Mouse (Mus musculus) midbrain, postnatal 0 days (tissue): ENCODE measurements at regions not wholly inside any gene's neighbourhood (a gene's known extent, or its start where the extent isn't known, plus 50 kb on each side); places are given as distances from the start of the nearest gene placed in this dataset.

Source experiments
- ATAC-seq: fragments of 200-750 bp; cut with Nextera tagmentation; 2 replicates; pipeline ENCODE4 v1.8.0; 2017; ENCODE audit warnings: moderate number of reproducible peaks, mild to moderate bottlenecking, moderate TSS enrichment, moderate library complexity; ENCODE audit not compliant: low FRiP score
- DNase-seq: peaks from one replicate; pipeline ENCODE4 v3.0.0-alpha.2; 2015; ENCODE audit warnings: low spot score
- H3K27ac ChIP-seq: fragments of 300-500 bp; sonication (generic); 2 replicates; pipeline ENCODE4 v1.5.1; 2014; ENCODE audit warnings: low read depth, mild to moderate bottlenecking, low read length, mixed read lengths
- H3K27me3 ChIP-seq: fragments of 300-500 bp; sonication (generic); 2 replicates; pipeline ENCODE4 v1.6.1; 2014; ENCODE audit warnings: low read length, control low read depth, mixed read lengths; ENCODE audit not compliant: insufficient read depth
- H3K36me3 ChIP-seq: fragments of 300-500 bp; sonication (generic); 2 replicates; pipeline ENCODE4 v1.6.1; 2014; ENCODE audit warnings: low read length, control low read depth, mixed read lengths; ENCODE audit not compliant: insufficient read depth
- H3K4me1 ChIP-seq: fragments of 300-500 bp; sonication (generic); 2 replicates; pipeline ENCODE4 v1.6.1; 2014; ENCODE audit warnings: mild to moderate bottlenecking, control low read depth, antibody characterized with exemption, low read length, mixed read lengths; ENCODE audit not compliant: insufficient read depth
- H3K4me2 ChIP-seq: fragments of 300-500 bp; sonication (generic); 2 replicates; pipeline ENCODE4 v1.6.1; 2014; ENCODE audit warnings: low read depth, mild to moderate bottlenecking, low read length, mixed read lengths; ENCODE audit not compliant: poor library complexity, severe bottlenecking
- H3K4me3 ChIP-seq: fragments of 300-500 bp; sonication (generic); 2 replicates; pipeline ENCODE4 v1.5.1; 2014; ENCODE audit warnings: low read depth, mild to moderate bottlenecking, low read length, moderate library complexity
- H3K9ac ChIP-seq: fragments of 300-500 bp; sonication (generic); replicated peaks from 2 replicates; pipeline ENCODE4 v1.6.1; 2014; ENCODE audit warnings: mild to moderate bottlenecking, low read length, moderate library complexity, mixed read lengths; ENCODE audit not compliant: poor library complexity, severe bottlenecking
- H3K9me3 ChIP-seq: fragments of 300-500 bp; sonication (generic); 2 replicates; pipeline ENCODE4 v1.6.1; 2016; ENCODE audit warnings: low read length, control low read depth
- CTCF ChIP-seq: IDR thresholded peaks from 2 replicates; pipeline ENCODE4 v1.5.1; 2016; ENCODE audit warnings: antibody characterized with exemption, mild to moderate bottlenecking
- WGBS: fragments of 180-500 bp; shearing (Covaris S2); extraction: QIAGEN DNeasy Blood & Tissue Kit; methylation state at CpG from one replicate; pipeline ENCODE4 v1.1.7; 2014; 5-methylcytosine and 5-hydroxymethylcytosine counted together

DNA sequence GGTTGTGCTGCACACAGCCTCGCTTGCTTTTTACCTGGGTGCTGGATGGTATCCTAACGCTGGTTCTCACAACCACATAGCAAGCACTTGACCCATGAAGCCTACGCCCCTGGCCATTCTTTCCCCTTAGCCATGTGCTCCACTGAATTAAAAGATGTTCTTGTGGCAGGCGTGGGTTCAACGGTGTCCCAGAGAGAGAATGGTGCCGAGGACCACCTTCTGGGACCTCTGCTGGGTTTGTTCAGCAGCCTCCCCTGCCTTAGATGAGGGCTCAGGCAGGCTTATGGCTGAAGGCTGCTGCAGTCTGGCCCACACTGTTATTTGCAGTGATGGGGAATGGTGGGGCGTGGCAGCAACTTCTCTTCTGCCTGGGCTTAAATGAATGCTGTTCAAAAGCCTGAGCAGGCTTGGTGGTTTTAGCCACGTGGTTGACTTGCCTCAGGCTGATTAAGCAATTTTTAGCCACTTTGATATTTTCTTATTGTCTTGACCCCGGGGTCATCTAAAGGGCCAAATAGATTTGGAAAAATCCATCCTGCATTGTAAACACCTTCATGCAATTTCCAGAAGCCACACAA is 119.5 kb upstream of the Tbca start:
- Histone ChIP-seq H3K36me3 (no peaks in the 10 kb centered on the region), H3K4me1 (no peaks in the 10 kb centered on the region), H3K9ac (no peak overlapping the region), H3K4me2 (no peak overlapping the region), H3K27me3 (peaks cover 56% of the 10 kb centered on the region), H3K4me3 (no peak overlapping the region), H3K27ac (no peak overlapping the region), H3K9me3 (no peaks in the 10 kb centered on the region)
- no peak for TF ChIP-seq CTCF
- DNase-seq = no peak
- ATAC-seq = no peak
- whole genome bisulfite sequencing = 56% methylated on average over 9 of the region's 9 CpGs

DNA sequence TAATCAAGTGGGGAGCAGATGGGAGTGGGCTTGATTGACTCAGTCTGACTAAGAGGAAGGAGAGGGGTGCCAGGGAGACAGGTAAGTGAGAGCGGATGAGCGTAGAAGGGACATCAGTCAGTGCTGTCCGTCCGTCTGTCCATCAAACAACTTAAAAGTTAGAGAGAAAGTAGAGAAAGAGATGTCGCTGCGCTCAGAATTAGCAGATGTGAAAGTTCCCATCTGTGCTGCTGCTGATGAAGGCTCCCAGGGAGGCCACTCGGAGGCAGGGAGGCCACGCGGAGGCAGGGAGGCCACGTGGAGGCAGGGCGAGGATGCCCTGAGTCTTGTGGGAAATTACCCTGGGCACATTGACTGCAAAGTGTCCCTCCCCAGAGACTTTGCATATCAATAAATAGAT is 118.4 kb upstream of the Tbca start:
- H3K27ac ChIP-seq = no peak overlapping the region
- WGBS = 90% methylated on average over 11 of the region's 11 CpGs
- peaks cover 53% of the 10 kb centered on the region for H3K27me3 ChIP-seq

DNA sequence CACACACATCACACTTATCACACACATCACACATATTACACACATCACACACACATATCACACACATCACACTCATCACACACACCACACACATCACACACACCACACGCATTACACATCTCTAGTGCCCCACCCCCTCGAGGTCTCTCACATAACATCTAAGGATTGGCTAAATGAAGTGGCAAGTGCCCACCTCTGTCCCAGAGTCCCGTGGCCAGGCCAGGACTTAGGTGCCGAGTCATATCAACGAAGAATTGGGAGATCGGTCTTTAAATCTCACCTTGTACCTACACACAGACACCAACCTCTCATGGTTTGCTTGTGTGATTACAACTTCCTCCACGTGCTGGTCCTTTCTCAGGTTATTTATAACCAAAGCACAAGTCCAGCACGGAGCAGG is 117.7 kb upstream of the Tbca start:
- Histone ChIP-seq H3K27me3 (peaks cover 51% of the 10 kb centered on the region), H3K36me3 (no peaks in the 10 kb centered on the region), H3K4me3 (no peak overlapping the region), H3K4me1 (no peaks in the 10 kb centered on the region), H3K9ac (no peak overlapping the region), H3K27ac (no peak overlapping the region), H3K9me3 (no peaks in the 10 kb centered on the region), H3K4me2 (no peak overlapping the region)
- WGBS = 89% methylated on average over 8 of the region's 8 CpGs
- DNase-seq = no peak
- ATAC-seq = no peak
- no peak for TF ChIP-seq CTCF

More for the DNA sequence above, 118.4 kb upstream of the Tbca start:
- no peak for TF ChIP-seq CTCF
- Histone ChIP-seq H3K9me3 (no peaks in the 10 kb centered on the region), H3K4me3 (no peak overlapping the region), H3K36me3 (no peaks in the 10 kb centered on the region), H3K9ac (no peak overlapping the region), H3K4me1 (no peaks in the 10 kb centered on the region), H3K4me2 (no peak overlapping the region)
- DNase-seq (no peak), ATAC-seq (no peak)

DNA sequence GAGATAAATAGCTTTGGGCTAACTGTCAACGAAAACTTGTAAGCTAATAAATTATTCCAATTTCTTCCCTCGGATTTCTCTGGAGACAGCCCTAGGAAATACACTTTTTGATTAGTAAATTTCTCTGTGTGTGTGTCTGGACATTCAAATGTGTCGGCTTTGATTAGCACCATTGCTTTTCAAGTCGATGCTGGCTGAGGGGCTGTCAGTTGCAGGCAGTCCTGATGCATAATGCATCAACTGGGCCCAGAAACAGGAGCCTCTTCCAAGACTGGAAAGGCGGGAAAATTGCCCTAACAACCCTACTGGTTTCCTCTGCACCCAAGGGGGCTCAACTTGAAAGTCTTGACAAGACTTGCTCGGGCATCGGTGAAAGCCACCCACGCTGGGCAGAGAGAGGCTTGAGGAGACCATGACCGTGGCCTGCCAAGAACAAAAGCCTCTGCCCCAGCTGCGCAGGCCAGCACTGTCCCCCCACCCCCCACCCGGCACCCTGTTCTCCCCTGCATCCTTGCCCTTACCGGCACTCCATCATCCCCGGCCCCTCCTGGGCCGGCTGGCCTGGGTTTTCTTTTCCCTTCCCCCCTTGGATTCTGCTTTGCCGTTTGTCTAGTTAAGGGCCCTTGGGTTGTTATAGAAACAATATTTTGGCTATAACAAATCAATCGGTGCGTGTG is 108.1 kb upstream of the Tbca start:
- H3K9me3 ChIP-seq = no peaks in the 10 kb centered on the region
- TF ChIP-seq CTCF = no peak
- peaks cover 4% of the 10 kb centered on the region; the same call in 1 of the 2 replicates for H3K27me3 ChIP-seq
- ATAC-seq (no peak), DNase-seq (no peak)
- H3K4me2 ChIP-seq = no peak overlapping the region
- no peak overlapping the region for H3K4me3 ChIP-seq
- 23% methylated on average over 17 of the region's 17 CpGs for WGBS
- no peak overlapping the region for H3K27ac ChIP-seq
- H3K4me1 ChIP-seq = no peaks in the 10 kb centered on the region
- H3K36me3 ChIP-seq = no peaks in the 10 kb centered on the region
- H3K9ac ChIP-seq = no peak overlapping the region

DNA sequence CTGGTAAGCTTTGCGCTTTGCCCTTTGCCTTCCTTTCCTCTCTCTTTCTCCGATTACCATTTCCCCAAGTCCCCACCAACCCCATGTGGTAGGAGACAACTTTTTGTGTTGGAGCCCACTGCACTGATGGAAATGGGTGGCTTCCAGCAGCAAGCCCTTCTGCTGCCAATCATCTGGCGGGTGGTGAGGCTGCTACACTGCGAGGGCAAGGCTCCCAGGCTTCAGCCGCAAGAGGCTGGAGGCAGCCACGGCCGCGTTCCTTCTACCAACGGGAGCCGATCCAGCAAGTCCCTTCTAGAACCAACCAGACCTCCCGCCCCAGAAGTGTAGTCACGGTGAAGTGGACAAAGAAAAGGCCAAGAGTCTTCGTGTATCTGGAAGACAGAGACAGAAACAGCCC is 107.1 kb upstream of the Tbca start:
- DNase-seq (no peak), ATAC-seq (no peak)

DNA sequence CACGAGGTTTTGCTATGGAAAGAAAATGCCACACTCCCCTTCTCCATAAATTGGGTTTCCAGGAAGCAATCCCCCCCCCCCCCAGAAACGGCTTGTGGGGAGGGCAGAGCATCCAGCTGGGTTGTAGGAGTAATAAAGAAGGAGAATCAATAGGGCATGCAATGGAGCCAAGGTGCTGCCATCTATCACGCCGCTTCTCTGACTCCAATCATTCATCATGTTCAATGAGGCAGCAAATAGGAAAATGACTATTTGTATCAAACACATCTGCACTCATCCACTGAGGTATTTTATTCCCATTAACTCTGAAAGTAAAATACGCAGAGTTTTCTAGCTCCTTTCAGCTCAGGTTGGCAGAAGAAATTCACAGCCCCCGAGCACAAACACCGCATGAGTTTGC is 103.5 kb upstream of the Tbca start:
- H3K9ac ChIP-seq = no peak overlapping the region
- H3K4me2 ChIP-seq = no peak overlapping the region
- H3K36me3 ChIP-seq = no peaks in the 10 kb centered on the region
- H3K4me1 ChIP-seq = no peaks in the 10 kb centered on the region
- peaks cover 4% of the 10 kb centered on the region; the same call in 1 of the 2 replicates for H3K27me3 ChIP-seq
- TF ChIP-seq CTCF = no peak
- H3K27ac ChIP-seq = no peak overlapping the region
- no peak overlapping the region for H3K4me3 ChIP-seq
- DNase-seq (no peak), ATAC-seq (no peak)
- H3K9me3 ChIP-seq = no peaks in the 10 kb centered on the region
- 52% methylated on average over 7 of the region's 7 CpGs for WGBS

More for the DNA sequence above, 107.1 kb upstream of the Tbca start:
- Histone ChIP-seq H3K9me3 (no peaks in the 10 kb centered on the region), H3K27me3 (peaks cover 4% of the 10 kb centered on the region; the same call in 1 of the 2 replicates), H3K4me1 (no peaks in the 10 kb centered on the region), H3K4me3 (no peak overlapping the region), H3K9ac (no peak overlapping the region), H3K27ac (no peak overlapping the region), H3K36me3 (no peaks in the 10 kb centered on the region), H3K4me2 (no peak overlapping the region)
- no peak for TF ChIP-seq CTCF
- WGBS = 92% methylated on average over 13 of the region's 13 CpGs
